Mouse (Mus musculus): Measurements from ENCODE around the gene Pbx3. TPM values are rescaled to one million over a fixed set of nuclear protein-coding genes. Genes with fewer than 3 reads are reported as not detected.

Gene Pbx3
- polyA plus RNA-seq, 1 experiment from 2014 or later: 21.6 TPM

DNA sequence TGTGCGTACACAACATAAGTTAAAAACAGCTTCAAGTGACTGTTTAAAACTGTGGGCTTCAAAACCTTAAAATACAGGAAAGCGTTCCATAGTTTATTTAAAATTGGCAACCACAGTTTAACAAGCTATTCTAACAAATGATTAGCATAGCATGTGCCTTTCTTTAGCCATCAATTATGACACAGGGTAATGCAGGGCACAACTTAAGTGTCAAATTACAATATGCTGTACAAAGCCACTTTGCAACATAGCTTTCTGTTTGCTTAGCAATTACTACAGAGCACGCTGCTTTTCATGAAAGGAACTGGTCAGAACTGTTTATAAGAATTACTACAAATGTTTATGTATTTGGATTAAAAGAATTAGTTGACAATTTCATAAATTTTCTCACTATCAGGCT lies 120.7 kb downstream of the Pbx3 start:
- H3K9ac ChIP-seq: no peak overlapping the region
- no peaks in the 10 kb centered on the region for H3K27me3 ChIP-seq
- no peaks in the 10 kb centered on the region for H3K36me3 ChIP-seq
- no peak overlapping the region for H3K4me2 ChIP-seq (replicated peaks)
- 44% methylated on average over 3 of the region's 3 CpGs for WGBS
- ATAC-seq (ENCODE audit: insufficient number of reproducible peaks, low FRiP score, low TSS enrichment, low read depth): no peak
- no peaks in the 10 kb centered on the region for H3K9me3 ChIP-seq (replicated peaks)
- H3K27ac ChIP-seq (replicated peaks): no peak overlapping the region
- peaks cover 7% of the 10 kb centered on the region; the same call in 1 of the 2 replicates for H3K4me1 ChIP-seq
- no peak overlapping the region for H3K4me3 ChIP-seq (replicated peaks)

DNA sequence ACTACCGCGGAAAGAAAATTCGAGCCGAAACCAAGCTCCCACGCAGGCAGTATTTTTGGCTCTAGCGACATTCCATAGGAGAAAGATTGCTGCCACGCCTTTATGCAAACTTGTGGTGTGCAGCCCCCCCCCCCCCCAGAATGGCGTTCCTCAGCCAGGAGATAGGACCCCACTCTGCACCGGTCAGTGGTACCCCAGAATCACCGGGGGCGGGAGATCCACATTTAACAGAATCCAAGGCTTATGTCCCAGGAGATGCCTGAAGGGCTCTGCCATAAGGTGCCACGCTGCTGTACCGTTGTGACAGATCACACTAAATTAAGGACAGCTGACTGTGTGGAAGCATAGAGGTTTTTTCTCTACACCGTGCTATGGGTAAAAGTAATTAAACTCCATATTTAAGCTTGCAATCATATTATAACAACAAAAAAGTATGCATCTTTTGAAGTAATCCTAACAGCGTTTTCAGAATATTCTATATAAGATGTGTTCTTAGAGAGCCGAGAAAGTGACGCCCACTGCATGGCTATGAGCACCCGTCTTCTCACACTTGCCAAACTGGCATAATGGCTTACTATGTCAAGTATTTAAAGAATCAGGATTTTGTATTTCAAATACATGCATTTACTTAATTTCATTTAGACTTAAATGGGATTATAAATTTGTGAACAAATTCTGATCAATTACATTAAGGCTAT lies 122.8 kb downstream of the Pbx3 start:
- no peaks in the 10 kb centered on the region for H3K27me3 ChIP-seq
- H3K4me3 ChIP-seq (replicated peaks): peak overlapping the region; percentile 54
- H3K27ac ChIP-seq (replicated peaks): peak overlapping the region; percentile 78
- no peaks in the 10 kb centered on the region for H3K36me3 ChIP-seq
- peak overlapping the region; percentile 78 for H3K4me2 ChIP-seq (replicated peaks)
- H3K9ac ChIP-seq: peak overlapping the region; percentile 54; the same call in 1 of the 2 replicates
- H3K4me1 ChIP-seq: peaks cover 7% of the 10 kb centered on the region; the same call in 1 of the 2 replicates
- 0 out of 2 replicates have a peak, but pooled peaks have one; percentile 24 for ATAC-seq (ENCODE audit: insufficient number of reproducible peaks, low FRiP score, low TSS enrichment, low read depth)
- WGBS: 3% methylated on average over 18 of the region's 18 CpGs
- no peaks in the 10 kb centered on the region for H3K9me3 ChIP-seq (replicated peaks)

DNA sequence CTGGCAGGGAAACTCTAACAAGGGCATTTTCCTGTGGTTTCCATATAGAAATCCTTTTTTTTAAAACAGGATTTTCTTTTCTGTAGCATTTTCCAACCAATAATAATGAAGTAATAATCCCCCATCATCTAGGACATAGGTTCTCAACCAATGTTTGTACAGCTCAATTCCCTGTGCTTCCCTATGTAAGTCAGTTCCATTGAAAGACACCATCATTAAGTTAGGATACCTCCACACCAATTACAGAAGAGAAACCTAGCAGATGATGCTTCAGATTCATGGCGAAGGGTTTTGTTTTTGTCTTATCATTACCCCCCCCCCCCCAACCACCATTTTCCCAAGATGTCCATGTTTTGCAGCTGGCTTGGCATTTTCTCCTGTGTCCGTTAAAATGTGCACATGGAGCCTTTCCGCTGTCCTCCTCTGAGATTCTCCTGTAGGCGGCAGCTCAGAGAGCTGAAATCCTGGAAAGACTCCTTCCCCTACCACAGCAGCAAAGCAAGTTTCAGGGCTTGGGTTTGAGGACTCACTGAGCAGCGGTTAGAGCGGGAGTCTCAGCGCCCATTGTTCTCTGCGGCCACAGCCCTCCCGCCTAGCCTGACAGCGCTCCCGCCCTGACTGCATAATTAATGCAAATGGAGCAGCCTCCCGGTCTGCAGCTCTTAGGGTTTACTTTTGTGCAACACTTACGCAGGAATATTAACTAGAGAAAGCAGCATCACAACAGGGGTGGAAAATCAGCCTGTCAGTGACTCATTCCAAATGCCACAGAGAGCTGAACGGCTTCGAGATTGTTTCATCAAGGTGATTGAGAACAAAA lies 123.6 kb downstream of the Pbx3 start:
- Histone ChIP-seq H3K9ac (peak overlapping the region; percentile 54), H3K4me3 (replicated peaks) (peak overlapping the region; percentile 54), H3K4me2 (replicated peaks) (peak overlapping the region; percentile 78), H3K9me3 (replicated peaks) (no peaks in the 10 kb centered on the region), H3K36me3 (no peaks in the 10 kb centered on the region), H3K27me3 (no peaks in the 10 kb centered on the region), H3K4me1 (peaks cover 7% of the 10 kb centered on the region; the same call in 1 of the 2 replicates), H3K27ac (replicated peaks) (peak overlapping the region; percentile 78)
- under 1% methylated on average over 15 of the region's 15 CpGs for WGBS
- peak; percentile 77 for ATAC-seq (ENCODE audit: insufficient number of reproducible peaks, low FRiP score, low TSS enrichment, low read depth)

DNA sequence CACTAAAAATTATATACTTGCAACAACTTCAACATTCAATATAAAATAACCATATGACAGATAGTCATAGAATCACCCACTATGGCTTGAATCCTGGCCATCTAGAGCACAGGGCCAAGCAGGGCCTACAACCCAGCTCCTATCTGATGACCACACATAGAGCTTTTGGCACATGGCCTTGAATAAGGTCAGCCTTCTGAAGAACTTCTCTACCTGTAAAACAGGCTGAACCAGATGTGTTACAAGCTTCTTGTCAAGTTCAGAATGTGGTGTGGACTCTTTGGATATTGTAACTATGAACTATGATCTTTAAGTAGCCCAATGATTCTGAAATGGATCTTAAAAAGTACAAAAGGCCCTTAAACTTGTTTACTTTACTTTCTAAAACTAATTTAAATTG lies 132.1 kb downstream of the Pbx3 start:
- Histone ChIP-seq H3K27ac (replicated peaks) (no peak overlapping the region), H3K9me3 (replicated peaks) (no peaks in the 10 kb centered on the region), H3K36me3 (no peaks in the 10 kb centered on the region), H3K27me3 (no peaks in the 10 kb centered on the region), H3K4me3 (replicated peaks) (no peak overlapping the region), H3K4me1 (no peaks in the 10 kb centered on the region), H3K4me2 (replicated peaks) (no peak overlapping the region), H3K9ac (no peak overlapping the region)
- ATAC-seq (ENCODE audit: insufficient number of reproducible peaks, low FRiP score, low TSS enrichment, low read depth): no peak

DNA sequence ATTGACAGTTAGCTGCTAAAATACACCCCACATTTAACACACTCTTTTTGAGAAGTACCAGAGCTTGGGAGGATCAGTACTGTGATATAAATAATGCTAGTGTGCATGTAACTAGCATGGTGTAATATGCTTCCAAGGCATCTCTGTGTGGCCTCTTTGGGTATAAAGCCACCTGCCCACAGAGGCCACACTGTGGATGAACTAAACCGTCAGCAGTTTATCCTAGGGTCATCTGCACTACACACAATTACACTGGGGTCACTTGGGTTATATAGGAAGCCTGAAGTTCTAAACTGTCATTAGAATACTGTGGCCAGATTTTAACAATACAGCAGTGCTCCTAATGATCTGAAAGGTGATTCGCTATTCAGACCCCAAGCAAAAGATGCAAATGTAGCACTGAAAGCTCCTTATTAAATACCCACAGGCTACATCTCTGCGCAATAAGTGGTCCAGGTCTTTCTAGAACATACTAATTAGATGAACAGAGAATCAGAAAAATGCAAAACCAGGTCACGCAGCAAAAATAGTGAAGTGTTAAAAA lies 133.6 kb downstream of the Pbx3 start:
- no peaks in the 10 kb centered on the region for H3K27me3 ChIP-seq
- no peak overlapping the region for H3K27ac ChIP-seq (replicated peaks)
- no peaks in the 10 kb centered on the region for H3K9me3 ChIP-seq (replicated peaks)
- no peaks in the 10 kb centered on the region for H3K36me3 ChIP-seq
- 61% methylated on average over 4 of the region's 4 CpGs for WGBS
- H3K4me1 ChIP-seq: no peaks in the 10 kb centered on the region
- H3K9ac ChIP-seq: no peak overlapping the region
- no peak overlapping the region for H3K4me3 ChIP-seq (replicated peaks)
- H3K4me2 ChIP-seq (replicated peaks): no peak overlapping the region
- ATAC-seq (ENCODE audit: insufficient number of reproducible peaks, low FRiP score, low TSS enrichment, low read depth): no peak

DNA sequence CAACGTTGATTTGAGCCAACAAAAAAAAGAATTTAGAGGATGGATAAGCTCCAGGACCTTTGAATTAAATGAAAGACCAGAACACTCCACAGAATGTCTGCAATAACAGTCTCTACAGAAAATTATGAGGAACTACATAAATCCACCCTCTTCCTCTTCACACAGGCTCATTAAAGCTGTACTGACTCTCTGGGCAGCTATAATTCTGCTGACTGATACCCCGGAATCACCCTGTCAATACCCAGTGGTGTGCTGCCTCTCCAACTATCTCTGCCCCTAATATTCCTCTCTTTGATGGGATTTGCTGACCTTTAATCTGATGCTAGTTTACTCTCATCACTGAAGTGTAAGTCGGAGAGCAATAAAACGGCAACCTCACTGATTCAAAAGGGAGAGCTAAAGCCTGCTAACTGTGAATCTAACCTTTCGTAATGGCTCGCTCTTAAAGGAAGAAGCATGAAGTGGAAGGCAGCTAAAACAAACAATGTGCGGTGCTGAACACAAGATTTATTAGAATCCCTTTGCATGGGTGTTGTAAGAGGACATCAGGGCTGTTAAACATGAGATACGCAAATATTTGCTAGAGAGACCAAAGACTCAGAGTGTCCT lies 137.4 kb downstream of the Pbx3 start:
- Histone ChIP-seq H3K9me3 (replicated peaks) (no peaks in the 10 kb centered on the region), H3K9ac (no peak overlapping the region), H3K36me3 (no peaks in the 10 kb centered on the region), H3K4me3 (replicated peaks) (no peak overlapping the region), H3K4me1 (no peaks in the 10 kb centered on the region), H3K27me3 (no peaks in the 10 kb centered on the region), H3K27ac (replicated peaks) (no peak overlapping the region), H3K4me2 (replicated peaks) (no peak overlapping the region)
- 58% methylated on average over 8 of the region's 8 CpGs for WGBS
- ATAC-seq (ENCODE audit: insufficient number of reproducible peaks, low FRiP score, low TSS enrichment, low read depth): no peak

DNA sequence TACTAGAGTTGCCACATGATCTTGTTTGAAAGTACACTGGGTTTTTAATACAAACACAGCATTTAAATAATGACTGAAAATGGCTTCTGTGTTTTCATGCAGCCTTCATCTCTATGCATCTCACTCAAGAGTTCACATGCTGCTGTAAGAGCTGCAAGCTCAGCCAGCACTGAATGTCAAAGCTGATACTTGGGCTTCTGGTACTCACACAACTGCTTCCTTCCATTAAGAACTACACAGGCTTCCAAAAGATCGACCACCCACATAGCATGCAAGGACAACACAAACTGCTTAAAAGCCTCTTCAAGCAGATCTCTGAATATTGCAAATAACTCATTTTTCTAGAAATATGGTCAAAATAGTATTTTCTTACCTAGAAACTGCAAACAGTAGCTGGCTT lies 138.7 kb downstream of the Pbx3 start:
- no peaks in the 10 kb centered on the region for H3K36me3 ChIP-seq
- no peak overlapping the region for H3K4me2 ChIP-seq (replicated peaks)
- no peak overlapping the region for H3K27ac ChIP-seq (replicated peaks)
- no peaks in the 10 kb centered on the region for H3K9me3 ChIP-seq (replicated peaks)
- no peaks in the 10 kb centered on the region for H3K27me3 ChIP-seq
- no peak overlapping the region for H3K9ac ChIP-seq
- no peaks in the 10 kb centered on the region for H3K4me1 ChIP-seq
- WGBS: 44% methylated on average over 1 of the region's 1 CpGs
- no peak overlapping the region for H3K4me3 ChIP-seq (replicated peaks)
- no peak for ATAC-seq (ENCODE audit: insufficient number of reproducible peaks, low FRiP score, low TSS enrichment, low read depth)

DNA sequence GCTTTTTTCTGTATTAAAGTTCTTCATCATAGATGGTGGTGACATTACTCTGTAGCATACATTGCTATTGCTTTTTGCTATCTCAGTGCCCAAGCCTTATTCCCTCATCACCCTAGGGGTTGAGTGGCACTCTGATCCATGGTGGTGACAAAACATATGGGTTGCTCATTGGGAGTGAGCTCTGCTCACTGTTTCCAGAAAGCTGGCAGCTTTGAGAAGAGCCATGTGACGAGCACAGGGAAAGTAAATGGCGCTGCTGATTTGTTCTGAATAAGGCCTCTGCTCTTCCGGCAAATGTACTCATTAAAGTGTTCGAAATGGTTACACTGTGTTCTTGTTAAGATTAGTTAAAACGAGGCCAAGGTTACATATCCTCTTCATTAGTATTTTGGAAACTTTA lies 139.7 kb downstream of the Pbx3 start:
- Histone ChIP-seq H3K9ac (no peak overlapping the region), H3K36me3 (no peaks in the 10 kb centered on the region), H3K9me3 (replicated peaks) (no peaks in the 10 kb centered on the region), H3K4me2 (replicated peaks) (no peak overlapping the region), H3K27ac (replicated peaks) (no peak overlapping the region), H3K4me3 (replicated peaks) (no peak overlapping the region), H3K27me3 (no peaks in the 10 kb centered on the region), H3K4me1 (no peaks in the 10 kb centered on the region)
- no peak for ATAC-seq (ENCODE audit: insufficient number of reproducible peaks, low FRiP score, low TSS enrichment, low read depth)
- 80% methylated on average over 5 of the region's 5 CpGs for WGBS

DNA sequence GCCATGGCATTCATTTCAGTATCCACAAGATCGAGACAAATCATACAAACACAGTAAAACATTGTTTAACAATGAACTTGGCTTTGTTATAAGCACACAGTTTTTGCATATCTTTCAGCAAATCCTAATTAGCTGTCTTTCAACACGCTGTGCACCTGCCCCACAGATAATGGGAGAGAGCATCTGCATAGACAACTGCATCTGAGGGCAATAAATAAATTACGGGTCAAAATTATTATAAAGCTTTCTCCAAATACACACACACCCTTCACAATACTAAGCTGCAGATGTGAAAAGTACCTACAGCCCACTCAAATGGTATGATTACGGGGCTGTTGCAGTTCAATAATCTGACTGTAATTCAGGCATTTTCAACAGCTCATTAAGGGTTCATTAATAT lies 145.3 kb downstream of the Pbx3 start:
- WGBS: 76% methylated on average over 4 of the region's 4 CpGs
- Histone ChIP-seq H3K27me3 (no peaks in the 10 kb centered on the region), H3K27ac (replicated peaks) (no peak overlapping the region), H3K9ac (no peak overlapping the region), H3K4me2 (replicated peaks) (no peak overlapping the region), H3K4me3 (replicated peaks) (no peak overlapping the region), H3K4me1 (no peaks in the 10 kb centered on the region), H3K9me3 (replicated peaks) (no peaks in the 10 kb centered on the region), H3K36me3 (no peaks in the 10 kb centered on the region)
- no peak for ATAC-seq (ENCODE audit: insufficient number of reproducible peaks, low FRiP score, low TSS enrichment, low read depth)

DNA sequence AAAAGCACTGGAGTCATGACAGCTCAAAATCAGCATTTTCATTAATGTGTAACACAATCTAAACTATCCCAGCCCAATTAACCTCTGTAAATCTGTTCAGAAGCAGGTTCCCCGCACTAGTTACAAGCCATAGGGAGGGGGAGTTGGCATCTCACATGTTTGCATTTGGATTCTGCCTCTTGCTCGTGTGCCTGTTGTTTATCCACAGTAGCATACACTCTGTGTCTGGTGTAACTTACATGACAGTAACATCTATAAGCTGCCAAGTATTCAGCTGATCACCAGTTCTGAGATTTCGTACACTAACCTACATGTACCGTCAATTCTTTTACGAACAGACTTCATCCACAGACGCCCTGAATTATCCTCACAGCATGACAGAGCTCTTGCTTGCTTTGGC lies 147.5 kb downstream of the Pbx3 start:
- no peak overlapping the region for H3K27ac ChIP-seq (replicated peaks)
- H3K4me3 ChIP-seq (replicated peaks): no peak overlapping the region
- no peak for ATAC-seq (ENCODE audit: insufficient number of reproducible peaks, low FRiP score, low TSS enrichment, low read depth)
- no peaks in the 10 kb centered on the region for H3K4me1 ChIP-seq
- no peak overlapping the region for H3K4me2 ChIP-seq (replicated peaks)
- H3K36me3 ChIP-seq: no peaks in the 10 kb centered on the region
- no peak overlapping the region for H3K9ac ChIP-seq
- H3K27me3 ChIP-seq: no peaks in the 10 kb centered on the region
- WGBS: 43% methylated on average over 6 of the region's 6 CpGs
- no peaks in the 10 kb centered on the region for H3K9me3 ChIP-seq (replicated peaks)

DNA sequence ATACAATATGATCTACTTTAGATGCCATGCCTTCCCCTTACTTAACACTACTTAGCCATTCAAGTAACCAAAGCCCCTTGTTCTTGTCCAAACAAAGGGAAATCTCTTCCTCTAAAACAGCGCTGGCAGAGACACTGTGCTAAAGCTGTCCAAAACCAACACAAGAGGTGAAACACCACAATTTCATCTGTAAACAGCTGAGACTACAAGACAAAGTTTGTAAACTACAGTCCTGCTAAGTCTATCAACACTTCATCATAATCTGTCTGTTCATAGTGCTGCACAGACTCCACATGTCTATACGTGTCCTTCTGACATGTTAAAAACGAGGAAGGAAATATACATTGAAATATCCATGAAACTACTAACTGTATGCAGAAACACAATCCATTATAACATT lies 151.5 kb downstream of the Pbx3 start:
- H3K9ac ChIP-seq: no peak overlapping the region
- ATAC-seq (ENCODE audit: insufficient number of reproducible peaks, low FRiP score, low TSS enrichment, low read depth): no peak
- no peak overlapping the region for H3K4me2 ChIP-seq (replicated peaks)
- 79% methylated on average over 3 of the region's 3 CpGs for WGBS
- H3K4me3 ChIP-seq (replicated peaks): no peak overlapping the region
- no peaks in the 10 kb centered on the region for H3K36me3 ChIP-seq
- H3K4me1 ChIP-seq: no peaks in the 10 kb centered on the region
- no peaks in the 10 kb centered on the region for H3K9me3 ChIP-seq (replicated peaks)
- H3K27ac ChIP-seq (replicated peaks): no peak overlapping the region
- no peaks in the 10 kb centered on the region for H3K27me3 ChIP-seq

Measured in embryonic facial prominence, embryonic 15.5 days (tissue).